Mouse (Mus musculus): ENCODE measurements around the gene Slc36a4.

- TF ChIP-seq CTCF (IDR thresholded peaks at IDR 0.05) (no peak), EP300 (IDR thresholded peaks at IDR 0.05) (no peak)
Measured at GRCm38 (mm10) chr9:15687358-15687757, 22.2 kb upstream of the Slc36a4 start.

Data from lung, postnatal 0 days (tissue).